In genomic region chr1:62767611-62768010, GRCm38 (mm10) we compare ENCODE assay signal across 23 mouse cellular contexts.
DNase-seq lines count a peak whose midpoint lies in the region; ATAC-seq and TF ChIP-seq lines count a peak whose summit lies in the region.
"Had no signal": no experiment of that assay in that cellular context is flagged by ENCODE, and none has a peak within 500 bp of the region (broad histone marks: within the 10 kb centered on the region; RNA-seq: fewer than 3 reads in every experiment).

No protein-coding gene starts in this region.

- TF ChIP-seq CTCF in intestine, postnatal 0 days (IDR thresholded peaks at IDR 0.05; ENCODE audit: low read depth): no peak

- DNase-seq in intestine, embryonic 14.5 days (ENCODE audit: low spot score): no peak
- DNase-seq in urinary bladder, postnatal 14 days (ENCODE audit: low spot score): peak; percentile 62
- no peak for DNase-seq in urinary bladder, adult 2 months (ENCODE audit: low spot score)
- no peak for DNase-seq in embryonic facial prominence, embryonic 10.5 days (ENCODE audit: low spot score)
- DNase-seq in heart, postnatal 25 days (ENCODE audit: low spot score): no peak
- DNase-seq in embryo, embryonic 11 days: no peak
- DNase-seq: adrenal gland, postnatal 10 days; cerebellum, adult 11 months; cerebellum, postnatal 36 days; forebrain, postnatal 0 days; gastrocnemius, postnatal 10 days; heart, adult 2 months; kidney, adult 11 months; lung, postnatal 10 days; right cerebral cortex, adult 18-20 months had no signal

- no peaks in the 10 kb centered on the region for H3K27me3 ChIP-seq in intestine, embryonic 14.5 days (replicated peaks; ENCODE audit: control insufficient read depth, insufficient read depth, low read length)
- H3K27me3 ChIP-seq in intestine, postnatal 0 days (replicated peaks; ENCODE audit: control insufficient read depth, insufficient read depth, low read length): no peaks in the 10 kb centered on the region
- H3K27me3 ChIP-seq in embryonic facial prominence, embryonic 10.5 days (replicated peaks; ENCODE audit: low read depth, poor library complexity, severe bottlenecking): peaks cover 10% of the 10 kb centered on the region; the same call in 1 of the 2 replicates
- no peaks in the 10 kb centered on the region for H3K27me3 ChIP-seq in midbrain, embryonic 16.5 days (ENCODE audit: control insufficient read depth, insufficient read depth, low read depth, low read length)
- H3K27me3 ChIP-seq: embryonic facial prominence, embryonic 12.5 days; heart, embryonic 15.5 days; liver, embryonic 15.5 days had no signal

- no peaks in the 10 kb centered on the region for H3K9me3 ChIP-seq in intestine, embryonic 14.5 days (ENCODE audit: control insufficient read depth, low read length)
- H3K9me3 ChIP-seq in intestine, postnatal 0 days (ENCODE audit: control insufficient read depth): no peaks in the 10 kb centered on the region
- no peaks in the 10 kb centered on the region for H3K9me3 ChIP-seq in embryonic facial prominence, embryonic 10.5 days
- no peaks in the 10 kb centered on the region for H3K9me3 ChIP-seq in midbrain, embryonic 16.5 days (replicated peaks; ENCODE audit: control insufficient read depth, low read length, poor library complexity, severe bottlenecking)
- H3K9me3 ChIP-seq: embryonic facial prominence, embryonic 12.5 days; heart, embryonic 15.5 days; hindbrain, embryonic 12.5 days; liver, embryonic 15.5 days; megakaryocyte, embryonic 14.5 days; midbrain, embryonic 15.5 days had no signal

- intact Hi-C loops in heart, postnatal 25 days (cut with DNase I): no loop called here

- H3K4me3 ChIP-seq in intestine, embryonic 14.5 days (ENCODE audit: low read depth, low read length): no peak overlapping the region
- no peak overlapping the region for H3K4me3 ChIP-seq in intestine, postnatal 0 days (ENCODE audit: low read depth, low read length)
- no peak overlapping the region for H3K4me3 ChIP-seq in embryonic facial prominence, embryonic 10.5 days
- H3K4me3 ChIP-seq in midbrain, embryonic 16.5 days (ENCODE audit: low read depth, low read length): no peak overlapping the region
- H3K4me3 ChIP-seq: embryonic facial prominence, embryonic 12.5 days; heart, adult 2 months; heart, embryonic 15.5 days; hindbrain, embryonic 12.5 days; liver, embryonic 15.5 days; megakaryocyte, embryonic 14.5 days; midbrain, embryonic 15.5 days had no signal

- H3K36me3 ChIP-seq in intestine, embryonic 14.5 days (ENCODE audit: control insufficient read depth, insufficient read depth, low read length): peaks cover 93% of the 10 kb centered on the region
- H3K36me3 ChIP-seq in intestine, postnatal 0 days (ENCODE audit: control insufficient read depth, insufficient read depth): peaks cover 4% of the 10 kb centered on the region
- H3K36me3 ChIP-seq in embryonic facial prominence, embryonic 10.5 days (replicated peaks): peaks cover 70% of the 10 kb centered on the region
- H3K36me3 ChIP-seq in midbrain, embryonic 16.5 days (ENCODE audit: control insufficient read depth, insufficient read depth, low read length): peaks cover 24% of the 10 kb centered on the region
- H3K36me3 ChIP-seq: heart, embryonic 15.5 days; liver, embryonic 15.5 days had no signal

- no peak overlapping the region for H3K4me2 ChIP-seq in intestine, embryonic 14.5 days (ENCODE audit: low read length)
- no peak overlapping the region for H3K4me2 ChIP-seq in intestine, postnatal 0 days (replicated peaks; ENCODE audit: low read depth)
- no peak overlapping the region for H3K4me2 ChIP-seq in midbrain, embryonic 16.5 days (ENCODE audit: low read length)
- H3K4me2 ChIP-seq: embryonic facial prominence, embryonic 12.5 days; heart, embryonic 15.5 days; hindbrain, embryonic 12.5 days; liver, embryonic 15.5 days; midbrain, embryonic 15.5 days had no signal

- H3K4me1 ChIP-seq in intestine, embryonic 14.5 days (replicated peaks; ENCODE audit: control insufficient read depth, insufficient read depth, low read length): no peaks in the 10 kb centered on the region
- H3K4me1 ChIP-seq in intestine, postnatal 0 days (replicated peaks; ENCODE audit: control insufficient read depth, insufficient read depth, low read length): no peaks in the 10 kb centered on the region
- H3K4me1 ChIP-seq in embryonic facial prominence, embryonic 10.5 days: peaks cover 47% of the 10 kb centered on the region
- H3K4me1 ChIP-seq in midbrain, embryonic 16.5 days (ENCODE audit: control insufficient read depth, insufficient read depth, low read length): no peaks in the 10 kb centered on the region
- H3K4me1 ChIP-seq: liver, embryonic 15.5 days; megakaryocyte, embryonic 14.5 days; midbrain, embryonic 15.5 days had no signal

- H3K9ac ChIP-seq in intestine, embryonic 14.5 days (ENCODE audit: low read length): no peak overlapping the region
- no peak overlapping the region for H3K9ac ChIP-seq in intestine, postnatal 0 days (ENCODE audit: low read depth, low read length)
- no peak overlapping the region for H3K9ac ChIP-seq in midbrain, embryonic 16.5 days (ENCODE audit: low read depth, low read length)
- H3K9ac ChIP-seq: embryonic facial prominence, embryonic 12.5 days; forebrain, postnatal 0 days; heart, embryonic 15.5 days; hindbrain, embryonic 12.5 days; liver, embryonic 15.5 days; midbrain, embryonic 15.5 days had no signal

- no peak overlapping the region for H3K27ac ChIP-seq in intestine, embryonic 14.5 days (ENCODE audit: low read depth)
- no peak overlapping the region for H3K27ac ChIP-seq in intestine, postnatal 0 days (ENCODE audit: low read depth, low read length)
- peak overlapping the region; percentile 54 for H3K27ac ChIP-seq in embryonic facial prominence, embryonic 10.5 days (replicated peaks)
- H3K27ac ChIP-seq in midbrain, embryonic 16.5 days (ENCODE audit: low read length): no peak overlapping the region
- H3K27ac ChIP-seq: embryonic facial prominence, embryonic 12.5 days; heart, adult 2 months; heart, embryonic 15.5 days; hindbrain, embryonic 12.5 days; liver, embryonic 15.5 days; midbrain, embryonic 15.5 days had no signal

- 0 out of 2 replicates have a peak, but pooled peaks have one; percentile 8 for ATAC-seq in intestine, embryonic 14.5 days (replicated peaks; ENCODE audit: low FRiP score, low TSS enrichment, low read depth)
- ATAC-seq in intestine, postnatal 0 days: no peak
- ATAC-seq in midbrain, embryonic 16.5 days: no peak
- ATAC-seq: forebrain, postnatal 0 days; midbrain, embryonic 15.5 days had no signal

- 78% methylated on average over 9 of the region's 9 CpGs for WGBS in intestine, embryonic 14.5 days
- 68% methylated on average over 9 of the region's 9 CpGs for WGBS in intestine, postnatal 0 days
- WGBS in embryonic facial prominence, embryonic 10.5 days: 91% methylated on average over 9 of the region's 9 CpGs
- WGBS in midbrain, embryonic 16.5 days: 81% methylated on average over 9 of the region's 9 CpGs
